Mouse (Mus musculus): ENCODE results near the gene Scpep1. TPM values are rescaled to one million over a fixed set of nuclear protein-coding genes. Genes with fewer than 3 reads are reported as not detected.

The Scpep1 gene
- polyA plus RNA-seq, 1 experiment from 2014 or later = 37.6 TPM

GRCm38 (mm10) chr11:88938770-88939169, 16.5 kb downstream of the Scpep1 start:
- Histone ChIP-seq H3K9me3 (no peaks in the 10 kb centered on the region), H3K27ac (no peak overlapping the region), H3K9ac (no peak overlapping the region), H3K4me3 (no peak overlapping the region), H3K4me2 (replicated peaks) (no peak overlapping the region), H3K36me3 (peaks cover 16% of the 10 kb centered on the region), H3K4me1 (no peaks in the 10 kb centered on the region), H3K27me3 (replicated peaks) (no peaks in the 10 kb centered on the region)
- no peak for ATAC-seq (ENCODE audit: low FRiP score, low read depth)
- WGBS = 98% methylated on average over 2 of the region's 2 CpGs

DNA sequence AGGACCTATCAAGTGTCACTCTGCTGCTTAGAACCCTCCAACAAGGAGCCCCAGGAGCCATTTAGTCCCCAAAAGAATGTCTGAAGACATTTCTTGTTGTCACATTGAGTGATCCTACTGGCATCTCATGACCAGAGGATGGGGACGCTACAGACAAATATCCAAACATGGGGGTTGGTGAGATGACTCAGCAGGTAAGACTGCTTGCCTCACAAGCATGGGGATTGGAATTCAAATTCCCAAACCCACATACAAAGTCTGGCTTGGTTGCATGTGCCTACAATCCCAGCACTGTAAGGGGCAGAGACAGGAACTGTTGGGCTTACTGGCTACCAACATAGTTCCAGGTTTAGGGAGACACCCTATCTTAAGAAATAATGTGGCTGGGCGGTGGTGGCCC, 17.4 kb downstream of the Scpep1 start:
- peaks cover 16% of the 10 kb centered on the region for H3K36me3 ChIP-seq
- H3K4me2 ChIP-seq (replicated peaks) = no peak overlapping the region
- no peak overlapping the region for H3K9ac ChIP-seq
- H3K27ac ChIP-seq = no peak overlapping the region
- no peak overlapping the region for H3K4me3 ChIP-seq
- no peak for ATAC-seq (ENCODE audit: low FRiP score, low read depth)
- no peaks in the 10 kb centered on the region for H3K27me3 ChIP-seq (replicated peaks)
- WGBS = 99% methylated on average over 2 of the region's 2 CpGs
- no peaks in the 10 kb centered on the region for H3K9me3 ChIP-seq
- no peaks in the 10 kb centered on the region for H3K4me1 ChIP-seq

DNA sequence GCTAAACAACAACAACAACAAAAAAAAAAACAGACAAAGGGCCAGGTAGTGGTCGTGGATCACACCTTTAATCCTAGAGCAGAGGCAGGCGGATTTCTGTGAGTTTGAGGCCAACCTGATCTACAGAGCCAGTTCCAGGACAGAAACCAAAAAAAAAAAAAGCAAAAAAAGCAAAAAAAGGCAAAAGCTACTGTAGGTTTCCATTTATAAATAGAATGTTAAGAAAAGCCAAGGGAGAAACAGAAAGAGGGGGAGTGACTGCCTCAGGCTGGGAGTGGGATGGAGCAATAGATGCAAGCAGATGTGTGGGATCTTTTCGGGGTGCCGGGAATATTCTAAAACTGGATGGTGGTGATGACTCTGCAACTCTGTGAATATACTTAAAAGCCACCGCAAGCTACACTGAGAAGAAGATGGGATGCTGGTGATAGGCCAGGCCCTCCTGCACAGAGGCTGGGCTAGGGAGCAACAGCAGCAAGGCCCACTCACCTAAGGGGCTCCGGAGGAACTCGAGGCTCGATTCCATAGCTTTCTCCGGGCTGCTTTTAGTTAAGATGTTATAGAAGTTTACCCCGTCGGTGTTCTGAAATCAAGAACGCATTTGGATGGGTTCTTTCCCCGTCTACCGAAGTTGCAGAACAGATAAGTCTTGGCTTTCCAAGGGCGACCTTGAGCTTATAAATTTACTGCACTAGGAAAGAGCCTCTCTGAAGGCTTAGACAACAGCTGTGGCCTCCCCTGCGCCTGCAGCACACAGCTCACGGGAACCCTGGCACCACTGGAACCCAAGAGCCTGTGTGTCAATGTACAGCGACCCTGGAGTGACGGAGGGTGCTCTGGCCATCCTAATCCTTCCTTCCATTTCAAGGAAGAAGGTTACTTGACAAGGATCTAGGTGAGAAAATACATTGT, 20.9 kb downstream of the Scpep1 start:
- Histone ChIP-seq H3K4me1 (no peaks in the 10 kb centered on the region), H3K4me3 (no peak overlapping the region), H3K9ac (no peak overlapping the region), H3K27me3 (replicated peaks) (no peaks in the 10 kb centered on the region), H3K27ac (no peak overlapping the region), H3K36me3 (peaks cover 23% of the 10 kb centered on the region), H3K4me2 (replicated peaks) (no peak overlapping the region), H3K9me3 (no peaks in the 10 kb centered on the region)
- WGBS = 93% methylated on average over 19 of the region's 19 CpGs
- ATAC-seq (ENCODE audit: low FRiP score, low read depth) = no peak

- Histone ChIP-seq H3K27ac (no peak overlapping the region), H3K4me2 (replicated peaks) (no peak overlapping the region), H3K36me3 (peaks cover 29% of the 10 kb centered on the region), H3K4me3 (no peak overlapping the region), H3K27me3 (replicated peaks) (no peaks in the 10 kb centered on the region), H3K9ac (no peak overlapping the region), H3K9me3 (no peaks in the 10 kb centered on the region), H3K4me1 (no peaks in the 10 kb centered on the region)
- 95% methylated on average over 9 of the region's 9 CpGs for WGBS
- no peak for ATAC-seq (ENCODE audit: low FRiP score, low read depth)
These were observed 22.2 kb downstream of the Scpep1 start for GRCm38 (mm10) chr11:88933030-88933429.

- H3K4me3 ChIP-seq = no peak overlapping the region
These were observed 23.4 kb downstream of the Scpep1 start for GRCm38 (mm10) chr11:88931692-88932530.

DNA sequence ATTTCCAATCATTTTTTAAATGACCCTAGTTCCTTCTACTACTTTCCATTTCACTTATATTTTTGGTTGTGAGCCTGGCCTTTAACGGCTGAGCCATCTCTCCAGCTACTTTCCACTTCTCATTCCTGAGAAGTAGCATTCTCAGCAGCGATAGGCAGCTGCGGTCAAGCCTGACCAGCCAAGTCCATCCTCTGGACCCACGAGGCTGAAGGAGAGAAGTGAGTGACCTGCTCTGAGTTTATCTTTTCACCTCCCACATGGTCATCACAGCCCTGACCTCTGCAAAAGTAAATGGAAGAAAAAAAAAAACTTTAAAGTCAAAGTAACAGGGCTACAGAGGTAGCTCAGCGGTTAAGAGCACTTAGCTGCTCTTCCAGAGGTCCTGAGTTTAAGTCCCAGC, 28.7 kb downstream of the Scpep1 start:
- 91% methylated on average over 5 of the region's 5 CpGs for WGBS
- Histone ChIP-seq H3K27ac (no peak overlapping the region), H3K9me3 (no peaks in the 10 kb centered on the region), H3K27me3 (replicated peaks) (no peaks in the 10 kb centered on the region), H3K4me2 (replicated peaks) (no peak overlapping the region), H3K36me3 (peaks cover 32% of the 10 kb centered on the region), H3K4me3 (no peak overlapping the region), H3K9ac (no peak overlapping the region), H3K4me1 (no peaks in the 10 kb centered on the region)
- ATAC-seq (ENCODE audit: low FRiP score, low read depth) = no peak

More at GRCm38 (mm10) chr11:88931692-88932530, 23.4 kb downstream of the Scpep1 start:
- H3K4me2 ChIP-seq (replicated peaks) = no peak overlapping the region
- 78% methylated on average over 14 of the region's 14 CpGs for WGBS
- H3K9me3 ChIP-seq = no peaks in the 10 kb centered on the region
- ATAC-seq (ENCODE audit: low FRiP score, low read depth) = no peak
- no peaks in the 10 kb centered on the region for H3K4me1 ChIP-seq
- no peak overlapping the region for H3K27ac ChIP-seq
- no peak overlapping the region for H3K9ac ChIP-seq
- H3K36me3 ChIP-seq = peaks cover 35% of the 10 kb centered on the region
- H3K27me3 ChIP-seq (replicated peaks) = no peaks in the 10 kb centered on the region

DNA sequence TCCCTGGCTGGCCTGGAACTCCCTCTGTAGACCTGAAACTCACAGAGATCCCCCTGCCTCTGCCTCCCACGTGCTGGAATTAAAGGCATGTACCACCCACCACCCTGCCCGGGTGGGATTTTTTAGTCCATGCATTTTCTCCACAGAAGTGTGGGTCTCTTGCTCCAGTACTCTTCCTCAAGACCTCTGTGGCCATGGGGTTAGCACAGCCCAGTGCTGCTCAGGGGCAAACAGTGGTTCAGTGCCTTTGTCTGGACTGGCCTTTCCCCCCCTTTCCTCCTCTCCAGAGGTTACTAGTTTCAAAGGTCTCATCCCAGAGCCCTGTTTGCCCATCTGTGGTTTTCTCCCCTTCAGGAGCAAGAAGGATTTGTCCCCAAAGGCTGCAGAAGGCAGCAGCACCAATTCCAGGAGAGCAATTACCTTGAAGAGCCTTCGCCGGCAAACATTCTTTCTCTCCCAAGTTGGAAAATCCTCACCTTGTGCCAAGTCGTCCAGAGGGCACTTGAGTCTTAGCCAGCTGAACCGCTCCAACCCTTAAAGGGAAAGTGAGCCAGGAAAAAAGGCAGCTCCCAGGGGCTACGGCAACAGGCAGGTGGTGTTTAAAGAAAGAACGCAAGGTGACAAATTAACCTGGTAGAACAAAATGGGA, 45.8 kb downstream of the Scpep1 start:
- Histone ChIP-seq H3K9ac (no peak overlapping the region), H3K4me3 (no peak overlapping the region), H3K4me2 (replicated peaks) (no peak overlapping the region), H3K27me3 (replicated peaks) (no peaks in the 10 kb centered on the region), H3K36me3 (no peaks in the 10 kb centered on the region), H3K27ac (no peak overlapping the region), H3K4me1 (no peaks in the 10 kb centered on the region), H3K9me3 (no peaks in the 10 kb centered on the region)
- ATAC-seq (ENCODE audit: low FRiP score, low read depth) = no peak
- WGBS = 88% methylated on average over 8 of the region's 8 CpGs

DNA sequence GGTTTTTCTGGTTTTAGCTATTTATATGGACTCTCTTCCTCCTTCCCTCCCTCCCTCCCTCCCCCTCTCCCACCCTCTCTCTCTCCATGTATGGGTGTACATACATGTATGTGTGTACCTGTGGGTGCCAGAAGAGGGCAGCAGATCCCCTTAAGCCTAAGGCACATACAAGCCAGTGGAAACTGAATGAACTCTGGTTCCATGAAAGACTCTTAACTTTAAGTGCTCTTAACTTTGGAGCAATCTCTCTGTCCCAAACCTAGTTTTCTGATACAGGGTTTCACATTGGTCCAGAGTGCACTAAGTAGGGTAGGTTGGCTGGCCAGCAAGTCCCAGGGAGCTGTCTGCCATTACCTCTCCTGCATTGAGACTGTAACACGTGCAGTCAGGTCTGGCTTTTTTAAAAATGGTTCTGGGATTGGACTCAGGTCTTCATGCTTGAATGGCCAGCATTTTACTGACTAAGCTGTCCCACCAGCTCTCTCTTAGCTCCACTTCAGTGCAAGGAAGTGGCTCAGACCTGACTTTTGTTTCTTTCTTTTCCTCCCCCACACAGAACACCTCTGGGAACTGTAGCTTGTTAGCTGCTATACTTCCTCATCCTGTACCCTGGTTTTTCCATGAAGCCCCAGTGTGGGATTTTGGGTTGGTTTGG, 46.6 kb downstream of the Scpep1 start:
- no peaks in the 10 kb centered on the region for H3K27me3 ChIP-seq (replicated peaks)
- H3K9ac ChIP-seq = no peak overlapping the region
- H3K36me3 ChIP-seq = no peaks in the 10 kb centered on the region
- no peaks in the 10 kb centered on the region for H3K4me1 ChIP-seq
- WGBS = 98% methylated on average over 1 of the region's 1 CpGs
- no peaks in the 10 kb centered on the region for H3K9me3 ChIP-seq
- ATAC-seq (ENCODE audit: low FRiP score, low read depth) = no peak
- H3K4me2 ChIP-seq (replicated peaks) = no peak overlapping the region
- H3K4me3 ChIP-seq = no peak overlapping the region
- H3K27ac ChIP-seq = no peak overlapping the region

GRCm38 (mm10) chr11:88907886-88908285, 47.4 kb downstream of the Scpep1 start:
- no peak overlapping the region for H3K4me2 ChIP-seq (replicated peaks)
- no peaks in the 10 kb centered on the region for H3K36me3 ChIP-seq
- no peak overlapping the region for H3K4me3 ChIP-seq
- no peaks in the 10 kb centered on the region for H3K4me1 ChIP-seq
- H3K27me3 ChIP-seq (replicated peaks) = no peaks in the 10 kb centered on the region
- H3K9me3 ChIP-seq = no peaks in the 10 kb centered on the region
- no peak overlapping the region for H3K27ac ChIP-seq
- WGBS = 98% methylated on average over 7 of the region's 7 CpGs
- no peak for ATAC-seq (ENCODE audit: low FRiP score, low read depth)
- H3K9ac ChIP-seq = no peak overlapping the region

DNA sequence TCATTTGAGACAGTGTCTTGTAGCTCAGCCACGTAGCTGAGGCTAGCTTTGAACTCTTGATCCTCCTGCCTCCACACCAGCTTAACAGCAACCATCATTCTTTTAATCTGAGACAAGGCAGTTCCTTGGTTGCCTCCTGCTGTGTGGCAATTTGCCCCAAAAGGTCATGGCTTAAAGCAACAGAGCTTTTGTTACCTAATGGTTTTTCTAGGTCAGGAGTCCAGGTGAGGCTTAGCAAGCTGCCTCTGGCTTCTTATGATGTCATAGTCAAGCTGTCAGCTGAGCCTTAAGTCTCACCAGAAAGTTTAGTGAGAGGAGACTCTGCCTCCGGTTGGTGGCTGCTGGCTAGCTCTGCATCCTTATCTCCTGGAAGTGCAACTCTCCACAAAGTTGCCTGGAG, 49.6 kb downstream of the Scpep1 start:
- no peaks in the 10 kb centered on the region for H3K27me3 ChIP-seq (replicated peaks)
- no peak overlapping the region for H3K4me2 ChIP-seq (replicated peaks)
- H3K4me1 ChIP-seq = no peaks in the 10 kb centered on the region
- ATAC-seq (ENCODE audit: low FRiP score, low read depth) = no peak
- H3K36me3 ChIP-seq = no peaks in the 10 kb centered on the region
- no peak overlapping the region for H3K9ac ChIP-seq
- WGBS = 34% methylated on average over 2 of the region's 2 CpGs
- no peaks in the 10 kb centered on the region for H3K9me3 ChIP-seq
- no peak overlapping the region for H3K4me3 ChIP-seq
- no peak overlapping the region for H3K27ac ChIP-seq

DNA sequence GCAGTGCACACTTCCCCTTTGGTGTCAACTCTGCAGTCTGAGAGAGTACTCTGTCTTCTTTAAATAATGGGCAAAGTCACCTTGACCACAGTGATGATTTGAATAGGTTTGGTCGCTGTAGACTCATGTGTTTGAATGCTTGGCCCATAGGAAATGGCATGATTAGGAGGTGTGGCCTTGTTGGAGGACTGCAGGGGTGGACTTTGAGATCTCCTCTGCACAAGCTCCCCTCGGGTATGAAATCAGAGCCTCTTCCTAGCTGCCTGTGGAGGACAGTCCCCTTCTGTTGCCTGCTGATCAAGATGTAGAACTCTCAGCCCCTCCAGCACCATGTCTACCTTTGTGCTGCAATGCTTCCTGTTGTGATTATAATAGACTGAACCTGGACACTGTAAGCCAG, 51.2 kb downstream of the Scpep1 start:
- ATAC-seq (ENCODE audit: low FRiP score, low read depth) = no peak
- Histone ChIP-seq H3K36me3 (no peaks in the 10 kb centered on the region), H3K27me3 (replicated peaks) (no peaks in the 10 kb centered on the region), H3K4me1 (no peaks in the 10 kb centered on the region), H3K9me3 (no peaks in the 10 kb centered on the region), H3K9ac (no peak overlapping the region), H3K4me2 (replicated peaks) (no peak overlapping the region), H3K27ac (no peak overlapping the region), H3K4me3 (no peak overlapping the region)
- 70% methylated on average over 2 of the region's 2 CpGs for WGBS

GRCm38 (mm10) chr11:88902762-88903161, 52.5 kb downstream of the Scpep1 start:
- Histone ChIP-seq H3K9ac (no peak overlapping the region), H3K27me3 (replicated peaks) (0 out of 2 replicates have a peak, but pooled peaks cover 1% of the 10 kb centered on the region), H3K4me1 (no peaks in the 10 kb centered on the region), H3K9me3 (no peaks in the 10 kb centered on the region), H3K4me3 (no peak overlapping the region), H3K4me2 (replicated peaks) (no peak overlapping the region), H3K27ac (no peak overlapping the region), H3K36me3 (no peaks in the 10 kb centered on the region)
- 82% methylated on average over 6 of the region's 6 CpGs for WGBS
- no peak for ATAC-seq (ENCODE audit: low FRiP score, low read depth)

Data from neural tube, embryonic 12.5 days (tissue).